Mouse (Mus musculus): ENCODE results near the gene Zic3.

The Zic3 gene

DNA sequence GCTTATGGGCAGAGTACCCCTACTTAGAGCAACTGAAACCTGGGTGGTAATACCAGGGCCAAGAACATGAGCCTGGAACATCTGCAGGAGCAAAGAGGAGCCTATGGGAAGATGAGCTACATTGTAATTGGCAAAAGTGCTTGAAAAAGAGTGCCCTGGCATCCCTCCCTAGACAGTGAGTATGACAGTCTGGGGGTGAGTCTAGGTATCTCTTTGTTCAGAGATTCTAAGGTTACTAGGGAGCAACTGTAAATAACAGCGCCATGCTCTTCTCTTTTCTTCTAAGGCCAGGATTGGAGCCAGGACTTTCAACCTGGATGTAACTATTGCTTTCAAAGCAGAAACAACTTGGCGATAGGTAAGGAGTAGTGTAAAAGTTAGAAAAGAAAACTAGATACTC is at the start of gene Zic3:
Gene Zic3 (plus strand): TSS at position 301 of the 400 bp plus-strand sequence.
- DNase-seq, result no peak

- no peak for DNase-seq
These were observed 40.1 kb upstream of the Zic3 start for GRCm38 (mm10) chrX:57982351-57982750.

- no peak for DNase-seq
These were observed 34.9 kb upstream of the Zic3 start for GRCm38 (mm10) chrX:57987455-57988109.

GRCm38 (mm10) chrX:58013391-58013790 is 9.1 kb upstream of the Zic3 start:
- no peak for DNase-seq

DNA sequence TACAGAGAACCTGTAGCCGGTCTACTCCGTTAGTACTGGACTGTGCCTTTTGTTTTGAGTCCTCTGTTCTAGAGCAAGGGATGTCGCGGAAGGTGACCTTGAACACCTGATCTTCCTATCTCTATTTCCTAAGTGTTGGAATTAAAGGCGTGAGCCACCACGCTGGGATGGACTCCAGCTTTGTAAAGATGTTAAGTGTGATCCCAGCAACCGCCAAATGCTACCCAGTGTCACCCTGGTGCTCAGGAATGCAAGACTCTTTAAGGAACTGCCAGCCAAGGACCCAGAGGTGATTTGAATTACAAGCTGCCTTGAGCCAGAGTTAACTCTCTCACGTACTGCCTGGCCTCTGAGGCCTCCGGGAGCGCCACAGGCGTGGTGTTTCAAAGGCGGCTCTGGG is 8.4 kb upstream of the Zic3 start:
- DNase-seq, result no peak

- DNase-seq, result no peak
These were observed 7.7 kb upstream of the Zic3 start for GRCm38 (mm10) chrX:58014761-58015160.

GRCm38 (mm10) chrX:58015336-58015945 is 7.1 kb upstream of the Zic3 start:
- DNase-seq, result no peak

GRCm38 (mm10) chrX:58018720-58019119 is 3.8 kb upstream of the Zic3 start:
- no peak for DNase-seq

DNA sequence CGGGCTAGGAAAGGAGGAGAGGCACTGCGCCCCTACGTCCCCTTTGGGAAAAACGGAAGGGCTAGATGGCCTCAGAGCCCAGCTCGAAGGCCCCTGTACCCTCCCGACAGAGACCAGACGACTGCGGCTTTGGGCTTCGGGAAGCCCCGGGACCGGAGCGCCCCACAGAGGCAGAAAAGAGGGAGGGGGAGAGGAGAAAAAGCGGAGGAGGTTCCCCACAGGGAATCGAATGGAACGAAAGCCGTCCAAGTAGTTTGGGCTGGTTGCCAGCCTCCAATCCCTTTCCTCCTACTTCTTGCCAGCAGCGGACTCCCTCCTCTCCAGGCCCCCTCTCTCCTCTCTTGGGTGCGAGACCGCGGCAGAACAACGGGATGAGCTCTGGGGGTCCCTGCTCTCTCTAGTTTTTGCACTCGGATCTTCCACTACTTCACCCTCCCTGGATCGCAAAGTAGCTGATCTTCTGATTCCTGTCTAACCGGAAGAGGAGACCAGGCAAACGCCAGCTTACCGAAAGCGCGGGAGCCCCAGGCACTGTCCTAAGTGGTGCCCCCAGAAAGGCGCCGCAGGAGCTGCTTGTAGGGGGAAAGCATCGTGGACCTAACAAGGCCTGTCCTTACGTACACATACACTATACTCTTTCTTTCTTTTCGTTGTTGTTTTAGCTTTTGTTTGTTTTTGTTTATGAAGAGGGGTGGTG is 3.1 kb upstream of the Zic3 start:
- DNase-seq, result no peak

DNA sequence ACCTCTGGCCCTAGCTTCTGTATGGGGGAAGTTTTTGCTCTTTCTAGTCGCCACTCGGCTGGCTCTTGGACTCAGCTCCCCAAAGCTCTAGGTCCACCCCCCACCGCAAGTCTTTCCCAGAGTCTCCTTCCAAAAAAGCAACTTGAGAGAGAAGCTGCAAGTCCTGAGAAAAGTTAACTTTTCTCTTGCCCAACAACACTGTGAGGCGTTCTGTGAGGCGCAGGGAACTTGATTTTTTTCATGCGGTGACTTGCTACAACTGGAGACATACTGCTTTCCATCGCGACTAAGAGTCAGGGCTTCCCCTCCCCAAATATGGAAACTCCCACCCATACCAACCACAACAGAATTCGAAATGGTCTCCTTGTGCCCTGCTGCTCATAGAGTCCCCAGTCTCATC is 5.1 kb downstream of the Zic3 start:
- DNase-seq, result no peak

DNA sequence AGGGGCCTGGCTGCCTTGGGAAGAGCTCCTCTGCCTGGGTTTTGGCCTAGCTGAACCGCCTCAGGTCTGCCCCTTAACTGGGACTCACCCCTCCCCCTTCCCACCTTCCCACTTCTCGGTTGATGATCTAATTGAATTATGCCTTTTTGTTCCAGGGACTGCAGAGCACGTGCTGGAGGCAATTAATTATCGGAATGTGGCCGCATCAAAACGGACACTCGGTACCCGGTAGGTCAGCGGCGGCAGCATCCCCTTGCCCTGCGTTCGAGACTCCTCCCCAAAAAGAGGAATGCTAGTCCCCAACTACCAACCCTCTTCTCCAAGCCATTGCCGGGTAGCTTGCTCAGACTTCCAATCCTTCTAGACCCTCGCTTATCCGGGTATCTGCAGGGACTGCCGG is 5.6 kb downstream of the Zic3 start:
- no peak for DNase-seq

- DNase-seq, result no peak
These were observed 6.4 kb downstream of the Zic3 start for GRCm38 (mm10) chrX:58028858-58029257.

DNA sequence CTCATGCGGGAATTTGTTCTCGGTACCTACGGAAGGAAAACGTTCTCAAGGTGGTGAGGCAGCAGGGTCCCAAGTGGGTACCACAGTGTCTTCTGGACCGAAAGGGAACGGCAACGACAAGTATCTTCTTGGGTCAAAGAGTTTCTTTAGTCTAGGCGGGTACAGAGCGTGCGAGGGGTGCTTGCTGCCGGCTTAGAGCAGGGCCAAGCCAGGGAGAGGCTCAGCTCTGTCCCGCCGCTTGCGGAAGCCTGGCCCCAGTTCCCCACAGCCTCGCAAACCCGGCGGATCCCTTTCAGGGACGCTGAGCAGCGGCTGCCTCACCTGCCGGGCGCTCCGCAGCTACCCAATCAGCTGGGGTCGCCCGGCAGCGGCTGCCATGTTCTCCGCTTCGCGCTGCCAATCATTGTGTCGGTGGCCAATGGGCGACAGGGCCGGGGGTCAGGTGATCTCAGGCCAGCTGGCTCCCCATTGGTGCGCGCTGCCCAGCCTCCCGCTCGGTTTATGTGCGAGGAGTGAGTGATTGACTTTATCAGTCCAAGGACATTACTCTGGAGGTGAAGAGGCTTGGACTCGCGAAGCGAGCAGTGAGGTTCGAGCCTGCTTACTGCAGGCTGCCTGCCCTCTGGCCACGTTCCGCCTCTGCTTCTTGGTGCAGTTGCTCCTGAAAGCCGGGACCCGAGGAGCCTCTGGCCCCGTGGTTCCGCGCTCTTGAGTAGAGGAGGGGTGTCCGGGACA is 7.8 kb downstream of the Zic3 start:
- no peak for DNase-seq

DNA sequence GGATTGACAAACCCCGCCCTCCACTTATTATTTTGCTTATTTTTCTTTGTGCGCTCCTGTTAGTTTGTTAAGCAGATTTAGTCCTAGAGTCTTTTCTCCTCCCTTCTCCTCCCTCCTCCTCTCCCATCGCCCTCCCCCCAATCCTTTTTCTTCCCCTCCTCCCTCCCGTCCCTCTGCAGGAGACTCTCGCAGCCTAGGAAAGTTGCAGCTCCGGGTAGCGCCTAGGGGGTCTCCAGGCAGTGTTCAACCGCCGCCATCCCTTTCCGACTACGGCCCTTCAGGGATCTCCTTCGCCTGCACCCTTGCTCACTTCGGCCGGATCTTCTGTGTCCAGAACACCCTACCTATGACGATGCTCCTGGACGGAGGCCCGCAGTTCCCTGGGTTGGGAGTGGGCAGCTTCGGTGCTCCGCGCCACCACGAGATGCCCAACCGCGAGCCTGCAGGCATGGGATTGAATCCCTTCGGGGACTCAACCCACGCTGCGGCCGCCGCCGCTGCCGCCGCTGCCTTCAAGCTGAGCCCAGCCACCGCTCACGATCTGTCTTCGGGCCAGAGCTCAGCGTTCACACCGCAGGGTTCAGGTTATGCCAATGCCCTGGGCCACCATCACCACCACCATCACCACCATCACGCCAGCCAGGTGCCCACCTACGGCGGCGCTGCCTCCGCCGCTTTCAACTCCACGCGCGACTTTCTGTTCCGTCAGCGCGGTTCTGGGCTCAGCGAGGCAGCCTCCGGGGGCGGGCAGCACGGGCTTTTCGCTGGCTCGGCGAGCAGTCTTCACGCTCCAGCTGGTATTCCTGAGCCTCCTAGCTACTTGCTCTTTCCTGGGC is 8.6 kb downstream of the Zic3 start:
- DNase-seq, result no peak

- DNase-seq, result no peak
These were observed 9.4 kb downstream of the Zic3 start for GRCm38 (mm10) chrX:58031671-58032605.

DNA sequence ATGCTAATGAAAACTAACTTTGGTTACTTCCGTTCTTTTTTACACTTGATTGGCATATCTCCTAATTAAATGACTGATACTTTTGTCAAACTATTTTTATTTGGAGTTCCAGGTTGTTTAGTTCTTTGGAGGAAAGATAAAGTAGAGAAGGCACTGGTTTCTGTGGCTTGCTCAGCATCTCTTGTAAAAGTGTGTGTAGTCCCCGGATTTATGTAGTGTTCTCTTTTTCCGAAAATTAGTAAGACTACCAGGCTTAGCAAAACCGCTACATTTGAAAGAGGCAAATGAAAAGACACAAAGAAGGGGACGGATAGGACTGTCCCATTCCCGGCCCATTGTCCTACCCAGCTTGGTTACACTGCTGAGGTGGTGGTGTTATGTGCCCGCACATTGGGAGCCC is 10.1 kb downstream of the Zic3 start:
- no peak for DNase-seq

GRCm38 (mm10) chrX:58033521-58033920 is 11.0 kb downstream of the Zic3 start:
- no peak for DNase-seq

GRCm38 (mm10) chrX:58038061-58039007 is 15.8 kb downstream of the Zic3 start:
- no peak for DNase-seq

DNA sequence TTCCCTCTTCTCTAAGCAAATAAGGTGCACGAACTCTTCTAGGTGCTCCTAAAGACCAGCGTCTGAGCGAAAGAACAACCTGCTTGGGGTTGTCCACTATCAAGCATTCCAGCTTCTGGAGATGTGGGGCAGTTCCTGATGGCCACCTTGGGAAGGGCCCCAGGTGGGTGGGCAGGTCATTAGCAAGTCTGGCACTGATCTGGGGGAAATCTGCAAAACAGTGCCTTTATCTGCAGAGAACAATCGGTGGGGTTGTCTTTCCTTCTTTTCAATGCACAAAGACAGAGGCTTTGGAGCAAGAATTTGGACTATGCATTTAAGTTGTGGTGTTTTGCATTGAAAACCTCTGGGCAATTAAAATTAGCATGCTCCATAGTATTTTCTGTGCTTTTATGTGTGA is 17.2 kb downstream of the Zic3 start:
- DNase-seq, result no peak

- no peak for DNase-seq
These were observed 19.4 kb downstream of the Zic3 start for GRCm38 (mm10) chrX:58041865-58042264.

All from thymus, postnatal 36 days (tissue).